Mouse (Mus musculus) hindbrain, embryonic 11.5 days (tissue): ENCODE measurements at regions not wholly inside any gene's neighbourhood (a gene's known extent, or its start where the extent isn't known, plus 50 kb on each side); places are given as distances from the start of the nearest gene placed in this dataset.
"Not testable (repeated sequence)": the region's sequence is repeated elsewhere in the genome, so short reads cannot be mapped to it uniquely, and the experiment has no call there.

Experiments
- ATAC-seq: fragments of 200-750 bp; cut with Nextera tagmentation; 2 replicates; pipeline ENCODE4 v1.8.0; 2017; ENCODE audit warnings: mild to moderate bottlenecking, moderate TSS enrichment, moderate library complexity; ENCODE audit not compliant: low FRiP score
- DNase-seq: peaks from one replicate; pipeline ENCODE4 v3.0.0-alpha.2; 2015; ENCODE audit warnings: low spot score
- H3K27ac ChIP-seq: fragments of 300-500 bp; sonication (generic); 2 replicates; pipeline ENCODE4 v1.5.1; 2014; ENCODE audit warnings: mild to moderate bottlenecking, low read depth, low read length
- H3K27me3 ChIP-seq: fragments of 300-500 bp; sonication (generic); 2 replicates; pipeline ENCODE4 v1.6.1; 2014; ENCODE audit warnings: mild to moderate bottlenecking, low read length, moderate library complexity, mixed read lengths; ENCODE audit not compliant: control insufficient read depth, insufficient read depth
- H3K36me3 ChIP-seq: fragments of 300-500 bp; sonication (generic); 2 replicates; pipeline ENCODE4 v1.6.1; 2014; ENCODE audit warnings: mild to moderate bottlenecking, low read length, moderate library complexity, mixed read lengths; ENCODE audit not compliant: control insufficient read depth, insufficient read depth
- H3K4me1 ChIP-seq: fragments of 300-500 bp; sonication (generic); replicated peaks from 2 replicates; pipeline ENCODE4 v1.6.1; 2014; ENCODE audit warnings: low read length, mixed read lengths; ENCODE audit not compliant: control insufficient read depth, insufficient read depth
- H3K4me2 ChIP-seq: fragments of 300-500 bp; sonication (generic); replicated peaks from 2 replicates; pipeline ENCODE4 v1.6.1; 2014; ENCODE audit warnings: mild to moderate bottlenecking, low read depth, low read length
- H3K4me3 ChIP-seq: fragments of 300-500 bp; sonication (generic); 2 replicates; pipeline ENCODE4 v1.5.1; 2014; ENCODE audit warnings: low read depth, low read length
- H3K9ac ChIP-seq: fragments of 300-500 bp; sonication (generic); 2 replicates; pipeline ENCODE4 v1.6.1; 2014; ENCODE audit warnings: low read depth, low read length
- H3K9me3 ChIP-seq: fragments of 300-500 bp; sonication (generic); 2 replicates; pipeline ENCODE4 v1.6.1; 2016; ENCODE audit warnings: low read length; ENCODE audit not compliant: control insufficient read depth
- WGBS: fragments of 180-500 bp; shearing (Covaris S2); extraction: QIAGEN DNeasy Blood & Tissue Kit; methylation state at CpG from one replicate; pipeline ENCODE4 v1.1.7; 2014; 5-methylcytosine and 5-hydroxymethylcytosine counted together

DNA sequence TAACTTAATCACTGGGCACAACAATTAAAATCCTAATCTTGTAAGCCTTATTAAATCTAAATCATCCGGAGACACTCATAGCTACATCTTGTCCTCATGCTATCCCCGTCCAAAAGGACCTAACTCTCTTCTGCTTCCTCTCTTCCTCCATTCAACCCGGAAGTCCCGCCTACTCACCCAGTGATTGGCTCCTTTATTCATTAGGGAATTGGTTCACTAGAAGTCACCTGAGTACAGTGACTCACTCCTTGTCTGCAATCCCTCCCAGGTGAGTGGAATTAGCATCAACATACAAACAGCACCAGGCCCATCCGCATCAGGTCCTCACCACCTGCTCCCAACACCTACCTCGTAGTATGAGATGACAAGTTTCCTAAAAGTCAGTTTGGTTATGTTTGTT lies 114.5 kb downstream of the Enc1 start:
- H3K4me1 ChIP-seq, DNase-seq, H3K4me2 ChIP-seq, H3K27ac ChIP-seq, ATAC-seq, H3K27me3 ChIP-seq, H3K4me3 ChIP-seq, H3K9ac ChIP-seq, H3K36me3 ChIP-seq, H3K9me3 ChIP-seq: not testable (repeated sequence)
- 96% methylated on average over 6 of the region's 6 CpGs for WGBS

DNA sequence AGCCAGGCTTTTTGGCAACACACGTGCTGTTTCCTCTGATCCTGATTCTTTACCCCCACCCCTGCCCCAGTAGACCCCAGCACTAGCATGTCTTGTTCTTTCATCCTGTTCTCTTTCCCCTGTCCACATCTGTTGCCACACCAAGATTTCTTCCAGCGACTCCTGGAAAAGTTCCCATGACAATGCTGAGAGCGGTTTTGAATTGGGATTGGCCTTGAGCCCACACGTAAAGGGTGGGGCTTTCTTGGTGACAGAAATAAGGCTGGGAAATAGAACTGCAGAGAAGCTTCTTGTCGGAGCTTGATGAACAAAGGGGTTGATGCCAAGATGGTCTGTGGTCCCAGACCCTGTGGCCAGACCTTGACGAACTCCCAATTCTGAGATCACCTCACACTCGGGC lies 106.8 kb downstream of the Enc1 start:
- Histone ChIP-seq H3K36me3 (no peaks in the 10 kb centered on the region), H3K4me3 (no peak overlapping the region), H3K27me3 (no peaks in the 10 kb centered on the region), H3K4me1 (no peaks in the 10 kb centered on the region), H3K9ac (no peak overlapping the region), H3K27ac (no peak overlapping the region), H3K4me2 (no peak overlapping the region), H3K9me3 (no peaks in the 10 kb centered on the region)
- DNase-seq, result no peak
- 96% methylated on average over 7 of the region's 7 CpGs for WGBS
- no peak for ATAC-seq

DNA sequence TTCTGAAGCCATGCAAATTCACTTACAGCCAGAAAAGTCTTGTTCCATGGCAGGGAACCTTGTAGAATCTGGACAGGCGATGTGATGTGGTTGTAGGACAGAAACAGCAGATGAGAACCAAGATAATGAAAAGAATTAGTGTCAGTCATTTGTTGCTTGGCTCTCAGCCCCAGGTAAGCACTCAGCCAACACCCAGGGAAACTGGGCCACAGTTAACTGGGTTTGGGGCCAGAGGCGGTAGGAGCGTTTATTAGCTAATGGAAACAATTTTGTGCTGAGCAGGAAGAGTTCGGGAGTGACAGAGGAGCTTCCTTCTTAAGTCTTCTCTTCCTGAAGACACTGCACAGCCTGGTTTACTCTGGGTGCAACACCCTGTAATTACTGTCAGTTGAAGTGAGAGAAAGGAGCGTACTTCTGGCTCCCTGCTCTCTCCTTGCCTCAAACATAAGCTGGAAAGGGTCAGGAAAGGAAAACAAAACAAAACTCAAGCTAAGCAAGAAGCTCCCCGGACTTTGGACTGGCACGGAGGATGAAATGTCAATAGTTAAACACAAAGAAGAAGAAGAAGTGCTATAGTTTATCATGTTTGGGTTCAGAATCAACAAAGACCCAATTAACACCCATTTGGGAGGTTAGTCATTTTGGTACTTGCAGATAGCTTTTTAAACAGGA lies 100.4 kb downstream of the Enc1 start:
- ATAC-seq, result no peak
- 67% methylated on average over 7 of the region's 7 CpGs for WGBS
- Histone ChIP-seq H3K4me3 (no peak overlapping the region), H3K27ac (no peak overlapping the region), H3K9ac (no peak overlapping the region), H3K4me2 (no peak overlapping the region), H3K27me3 (no peaks in the 10 kb centered on the region), H3K9me3 (no peaks in the 10 kb centered on the region), H3K36me3 (no peaks in the 10 kb centered on the region), H3K4me1 (0 out of 2 replicates have a peak, but pooled peaks cover 2% of the 10 kb centered on the region)
- DNase-seq, result no peak

DNA sequence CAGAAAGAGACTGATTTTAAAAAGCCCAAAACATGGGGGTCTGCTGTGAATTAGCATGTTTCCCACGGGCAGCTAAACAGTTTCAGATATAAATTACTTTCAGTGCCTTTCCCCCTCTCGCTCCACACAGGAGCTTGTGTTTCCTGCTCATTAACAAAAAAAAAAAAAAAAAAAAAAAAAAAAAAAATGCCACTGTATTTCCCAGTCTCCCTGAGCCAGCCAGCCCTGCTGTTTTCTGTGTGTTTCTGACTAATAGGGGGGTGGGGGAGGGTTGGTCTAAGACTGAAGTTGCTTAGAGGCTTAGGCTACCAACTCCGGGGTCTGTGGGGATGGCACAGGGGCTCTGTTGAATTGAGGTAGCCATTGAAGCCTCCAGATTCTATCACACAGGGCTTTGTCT lies 97.0 kb downstream of the Enc1 start:
- H3K4me1 ChIP-seq, result 0 out of 2 replicates have a peak, but pooled peaks cover 2% of the 10 kb centered on the region
- H3K27ac ChIP-seq, result no peak overlapping the region
- WGBS, result 31% methylated on average over 3 of the region's 3 CpGs
- no peaks in the 10 kb centered on the region for H3K27me3 ChIP-seq
- ATAC-seq, result peak; percentile 51; the same call in 1 of the 2 replicates
- no peaks in the 10 kb centered on the region for H3K36me3 ChIP-seq
- no peak overlapping the region for H3K9ac ChIP-seq
- H3K4me3 ChIP-seq, result no peak overlapping the region
- no peak overlapping the region for H3K4me2 ChIP-seq
- H3K9me3 ChIP-seq, result no peaks in the 10 kb centered on the region
- no peak for DNase-seq

DNA sequence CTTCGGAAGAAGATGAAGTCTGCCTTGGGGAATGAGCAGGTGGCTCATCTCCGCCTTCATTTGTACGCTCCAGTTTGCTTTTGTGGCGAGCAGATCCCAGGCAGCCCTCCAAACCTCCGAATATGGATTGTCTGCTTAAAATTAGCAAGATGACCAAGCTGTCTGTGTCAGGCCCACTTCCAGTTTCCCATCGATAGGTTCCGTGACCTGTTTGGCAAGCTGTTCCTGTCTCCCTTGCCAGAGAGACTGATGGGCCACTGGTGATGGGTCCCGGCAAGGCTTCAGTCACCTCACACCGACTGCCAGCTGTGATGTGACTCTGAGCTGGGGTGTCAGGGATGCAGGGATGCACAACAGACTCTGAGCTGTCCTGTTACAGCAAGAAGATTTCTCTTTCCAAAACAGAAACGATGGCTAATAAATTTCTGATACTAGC lies 96.4 kb downstream of the Enc1 start:
- ATAC-seq, result no peak

DNA sequence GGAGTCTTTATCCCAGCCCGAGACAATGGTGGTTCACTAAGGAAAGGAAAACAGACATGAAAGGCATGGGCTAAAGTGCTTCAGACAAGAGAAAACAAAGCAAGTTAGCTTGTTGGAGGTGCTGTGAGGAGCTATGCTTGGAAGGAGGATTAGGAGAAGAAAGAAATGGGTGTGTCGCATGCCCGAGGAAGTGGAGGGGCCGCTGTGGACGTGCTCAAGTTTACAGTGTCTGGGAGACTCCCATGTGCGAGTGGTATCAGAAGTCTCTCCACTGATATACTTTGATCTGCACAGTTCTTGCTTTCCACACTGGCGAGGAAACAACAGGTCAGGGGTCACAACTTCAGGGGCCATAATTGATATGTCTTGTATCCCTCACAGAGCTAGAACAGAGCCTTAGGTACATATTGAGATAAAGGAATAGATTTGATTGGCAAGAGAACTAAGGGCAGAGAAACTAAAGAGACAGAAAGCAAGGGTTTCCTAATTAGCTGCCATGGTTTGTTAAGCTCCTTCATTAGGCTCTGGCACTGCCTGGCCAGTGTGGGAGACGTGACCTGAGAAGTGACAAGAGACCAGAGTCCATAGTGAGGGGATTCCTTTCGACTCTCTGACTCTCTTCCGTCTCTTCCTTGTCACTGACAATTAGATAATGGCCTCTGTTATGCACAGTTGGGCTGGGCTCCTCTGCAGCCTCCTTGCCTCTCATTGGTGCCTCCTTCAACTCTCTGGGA lies 93.1 kb downstream of the Enc1 start:
- no peak for ATAC-seq
- Histone ChIP-seq H3K4me1 (0 out of 2 replicates have a peak, but pooled peaks cover 2% of the 10 kb centered on the region), H3K27ac (no peak overlapping the region), H3K36me3 (no peaks in the 10 kb centered on the region), H3K27me3 (no peaks in the 10 kb centered on the region), H3K4me3 (no peak overlapping the region), H3K9ac (no peak overlapping the region), H3K9me3 (no peaks in the 10 kb centered on the region), H3K4me2 (no peak overlapping the region)
- WGBS, result 25% methylated on average over 10 of the region's 10 CpGs
- DNase-seq, result no peak

More for the DNA sequence above, 96.4 kb downstream of the Enc1 start:
- Histone ChIP-seq H3K27ac (no peak overlapping the region), H3K9ac (no peak overlapping the region), H3K9me3 (no peaks in the 10 kb centered on the region), H3K27me3 (no peaks in the 10 kb centered on the region), H3K4me2 (no peak overlapping the region), H3K4me3 (no peak overlapping the region), H3K4me1 (0 out of 2 replicates have a peak, but pooled peaks cover 2% of the 10 kb centered on the region), H3K36me3 (no peaks in the 10 kb centered on the region)
- no peak for DNase-seq
- 60% methylated on average over 10 of the region's 10 CpGs for WGBS

DNA sequence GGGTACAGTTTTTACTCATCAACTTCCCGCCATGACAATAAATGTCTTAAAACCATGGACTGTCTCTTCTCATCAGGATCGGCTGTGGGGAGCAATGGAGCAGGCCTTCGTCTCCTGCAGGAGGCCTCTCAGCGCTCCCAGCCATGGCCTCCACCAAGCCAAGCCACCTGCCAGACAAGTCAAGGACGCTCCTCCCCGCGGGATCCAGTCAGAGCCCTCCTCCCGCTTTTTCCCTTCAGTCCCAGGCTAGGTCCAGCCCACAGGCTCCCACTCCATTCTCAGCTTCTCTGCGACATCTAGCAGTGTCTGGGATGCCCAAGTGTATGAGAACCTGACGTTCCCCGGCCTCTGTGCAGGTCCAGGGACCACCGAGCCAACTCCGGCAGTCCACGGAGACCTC lies 90.2 kb downstream of the Enc1 start:
- DNase-seq (no peak), ATAC-seq (no peak)
- Histone ChIP-seq H3K9ac (no peak overlapping the region), H3K9me3 (no peaks in the 10 kb centered on the region), H3K4me3 (no peak overlapping the region), H3K4me2 (no peak overlapping the region), H3K27ac (no peak overlapping the region), H3K27me3 (no peaks in the 10 kb centered on the region), H3K36me3 (no peaks in the 10 kb centered on the region), H3K4me1 (no peaks in the 10 kb centered on the region)
- WGBS, result 88% methylated on average over 14 of the region's 14 CpGs

DNA sequence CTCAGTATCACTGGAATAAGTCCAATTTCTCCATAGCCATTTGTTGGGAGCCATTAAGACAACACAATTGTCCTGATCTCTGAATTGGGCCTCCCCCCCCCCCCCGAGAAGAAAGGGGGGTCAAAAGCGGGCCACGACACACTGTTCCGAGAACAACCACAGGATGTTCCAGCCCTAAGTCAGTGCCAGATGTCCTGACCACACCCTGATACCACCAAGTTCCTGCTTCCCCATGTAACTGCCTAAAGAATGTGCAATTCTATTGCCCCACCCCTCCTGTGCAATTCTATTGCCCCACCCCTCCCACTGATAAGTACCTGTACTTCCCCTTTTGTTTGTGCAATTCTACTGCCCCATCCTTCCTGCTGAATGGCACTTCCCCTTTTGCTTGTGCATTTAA lies 80.4 kb downstream of the Enc1 start:
- H3K27me3 ChIP-seq, H3K36me3 ChIP-seq, H3K9me3 ChIP-seq, ATAC-seq, H3K4me3 ChIP-seq, H3K4me1 ChIP-seq, H3K4me2 ChIP-seq, DNase-seq, H3K9ac ChIP-seq, H3K27ac ChIP-seq: not testable (repeated sequence)
- WGBS, result 82% methylated on average over 4 of the region's 4 CpGs

DNA sequence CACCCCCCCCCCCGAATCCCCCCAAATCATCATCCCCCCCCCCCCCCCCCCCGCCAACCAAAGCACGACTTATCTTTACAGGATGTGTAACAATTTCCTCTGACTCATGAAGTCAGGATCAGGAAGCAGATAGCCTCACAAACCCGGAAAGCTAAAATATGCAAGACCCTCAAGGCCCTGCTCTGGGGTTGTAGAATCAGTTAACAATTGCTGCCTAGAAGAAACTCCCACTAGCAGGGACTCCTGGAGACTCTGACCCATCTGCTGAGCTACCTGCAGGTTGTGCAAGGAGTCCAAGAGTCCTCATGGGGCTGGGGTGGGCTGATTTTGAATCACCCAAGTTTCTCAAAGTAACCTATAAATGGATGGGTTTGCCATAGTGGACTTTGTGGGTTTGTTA lies 79.9 kb downstream of the Enc1 start:
- Histone ChIP-seq H3K9me3 (no peaks in the 10 kb centered on the region), H3K4me2 (no peak overlapping the region), H3K4me3 (no peak overlapping the region), H3K36me3 (no peaks in the 10 kb centered on the region), H3K27me3 (no peaks in the 10 kb centered on the region), H3K27ac (no peak overlapping the region), H3K4me1 (no peaks in the 10 kb centered on the region; the same call in 1 of the 2 replicates), H3K9ac (no peak overlapping the region)
- WGBS, result 26% methylated on average over 4 of the region's 4 CpGs
- DNase-seq (no peak), ATAC-seq (no peak)
